Mouse (Mus musculus) spleen, adult 2 months (tissue): ENCODE data around the gene Tnfsfm13.

Experiments used
- CTCF ChIP-seq: fragments of 200-500 bp; IDR thresholded peaks from 2 replicates; pipeline ENCODE4 v1.5.1; 2011; ENCODE audit warnings: mild to moderate bottlenecking, inconsistent platforms; ENCODE audit not compliant: insufficient read depth, insufficient read length, insufficient replicate concordance; ENCODE audit errors: extremely low read depth
- POLR2A ChIP-seq: fragments of 200-500 bp; IDR thresholded peaks from 2 replicates; pipeline ENCODE4 v1.6.1; 2011; ENCODE audit warnings: low read depth, low read length, inconsistent platforms

DNA sequence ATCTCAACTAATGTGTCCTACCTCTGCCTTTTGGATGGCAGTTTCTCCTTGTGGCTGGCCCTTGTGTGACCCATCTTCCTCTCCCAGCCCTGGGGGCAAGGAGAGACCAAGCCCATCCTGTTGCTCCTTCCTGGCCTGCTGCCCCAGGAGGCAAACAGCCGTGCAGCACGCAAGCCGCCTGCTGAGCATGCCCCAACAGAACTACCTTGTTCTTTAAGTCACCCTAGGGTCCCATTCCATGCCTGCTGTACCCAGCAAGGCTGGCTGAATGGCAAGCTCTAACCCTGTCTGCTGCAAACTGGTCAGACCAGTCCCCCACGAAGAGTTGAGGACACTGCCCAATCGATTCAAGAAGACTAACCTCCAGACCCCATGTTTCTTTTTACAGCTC lies 39.8 kb downstream of the Tnfsfm13 start:
- no peak for TF ChIP-seq POLR2A
- TF ChIP-seq CTCF, result no peak
